Mouse (Mus musculus) neutrophil, adult 83 days (primary cell): ENCODE data around the gene Gramd2. TPM values are rescaled to one million over a fixed set of nuclear protein-coding genes. Genes with fewer than 3 reads are reported as not detected.

Experiments
- total RNA-seq, 2 experiments: library from RNA; stranded (reverse); gene quantifications; one replicate each; pipeline ENCODE4 v1.2.4; 2023

Gene Gramd2
- total RNA-seq, result 1 to 10 TPM; 4.8 to 6.6 TPM

DNA sequence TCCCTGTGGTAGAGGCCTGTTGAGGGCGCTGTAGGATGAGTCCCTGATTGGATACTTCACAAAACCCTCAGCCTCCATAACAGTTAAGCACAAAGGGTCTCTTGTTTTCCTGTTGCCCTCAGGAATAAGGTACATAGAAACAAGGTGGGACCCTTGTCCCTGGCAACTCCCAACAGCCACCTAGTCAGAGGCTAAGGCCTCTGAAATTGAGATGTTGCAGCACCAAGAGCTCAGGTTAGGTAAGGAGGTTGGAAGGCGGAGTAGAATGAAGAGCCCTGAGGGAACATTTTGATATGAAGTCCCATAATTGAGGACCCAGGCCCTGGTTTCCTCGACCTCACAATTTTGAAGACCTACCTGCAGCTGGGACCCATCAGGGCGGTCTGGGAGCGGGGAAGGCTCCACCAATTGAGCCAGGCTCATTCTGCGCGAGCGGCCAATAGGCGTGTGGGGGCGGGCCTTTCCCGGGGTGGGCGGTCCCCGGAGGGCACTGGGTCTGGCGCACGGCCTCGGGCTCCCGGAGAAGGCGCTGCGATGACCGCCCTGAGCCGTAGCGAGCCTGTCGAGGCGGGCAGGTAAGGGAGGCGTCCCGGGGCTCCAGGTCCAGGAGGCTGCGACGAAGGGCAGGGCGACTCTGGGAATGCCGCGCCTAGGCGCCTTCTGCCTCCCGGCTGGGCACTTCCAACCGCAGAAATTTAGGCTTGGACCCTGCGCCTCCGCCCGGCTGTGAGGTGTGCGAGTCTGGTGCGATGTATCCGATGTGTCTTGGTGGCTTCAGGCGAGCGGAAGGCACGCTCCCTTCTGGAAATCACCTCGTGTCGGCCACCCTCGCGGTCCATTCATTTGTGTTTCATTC is at the start of gene Gramd2:
TSS of gene Gramd2 (plus strand) at position 467 of the 856 bp plus-strand sequence.

DNA sequence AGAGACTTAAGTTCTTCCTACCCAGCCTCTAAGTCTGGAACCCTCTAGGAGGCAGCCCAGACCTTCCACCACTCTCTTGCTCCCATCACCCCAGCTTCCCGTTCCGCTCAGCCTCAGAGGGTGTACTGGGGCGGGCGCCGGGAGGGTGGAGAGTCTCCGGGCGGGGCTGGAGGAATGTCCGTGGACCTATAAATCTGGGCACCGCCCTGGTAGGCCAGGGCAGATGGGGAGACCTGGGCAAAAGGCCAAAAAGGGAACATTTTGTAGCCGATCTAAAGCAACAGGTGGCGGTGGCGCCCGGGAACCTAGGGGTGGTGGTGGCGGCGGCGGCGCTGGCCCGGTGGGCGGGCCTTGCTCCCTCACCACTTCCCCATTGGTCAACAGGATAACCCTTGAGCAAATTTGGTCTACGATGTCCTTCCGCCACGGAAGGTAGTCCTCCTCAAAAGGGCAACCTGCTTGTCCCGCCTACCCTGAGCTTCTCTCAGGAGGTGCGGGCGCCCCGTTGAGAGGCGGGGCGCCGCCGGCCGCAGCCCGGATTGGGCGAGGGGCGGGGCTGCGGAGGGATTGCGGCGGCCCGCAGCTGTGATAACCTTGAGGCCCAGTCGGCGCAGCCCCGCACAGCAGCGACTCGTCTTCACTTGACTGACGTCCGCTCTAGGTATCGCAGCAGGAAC is 23.8 kb upstream of the Gramd2 start, which contains the start of gene Pkm:
TSS of gene Pkm (plus strand) at position 411 of the 677 bp plus-strand sequence.

DNA sequence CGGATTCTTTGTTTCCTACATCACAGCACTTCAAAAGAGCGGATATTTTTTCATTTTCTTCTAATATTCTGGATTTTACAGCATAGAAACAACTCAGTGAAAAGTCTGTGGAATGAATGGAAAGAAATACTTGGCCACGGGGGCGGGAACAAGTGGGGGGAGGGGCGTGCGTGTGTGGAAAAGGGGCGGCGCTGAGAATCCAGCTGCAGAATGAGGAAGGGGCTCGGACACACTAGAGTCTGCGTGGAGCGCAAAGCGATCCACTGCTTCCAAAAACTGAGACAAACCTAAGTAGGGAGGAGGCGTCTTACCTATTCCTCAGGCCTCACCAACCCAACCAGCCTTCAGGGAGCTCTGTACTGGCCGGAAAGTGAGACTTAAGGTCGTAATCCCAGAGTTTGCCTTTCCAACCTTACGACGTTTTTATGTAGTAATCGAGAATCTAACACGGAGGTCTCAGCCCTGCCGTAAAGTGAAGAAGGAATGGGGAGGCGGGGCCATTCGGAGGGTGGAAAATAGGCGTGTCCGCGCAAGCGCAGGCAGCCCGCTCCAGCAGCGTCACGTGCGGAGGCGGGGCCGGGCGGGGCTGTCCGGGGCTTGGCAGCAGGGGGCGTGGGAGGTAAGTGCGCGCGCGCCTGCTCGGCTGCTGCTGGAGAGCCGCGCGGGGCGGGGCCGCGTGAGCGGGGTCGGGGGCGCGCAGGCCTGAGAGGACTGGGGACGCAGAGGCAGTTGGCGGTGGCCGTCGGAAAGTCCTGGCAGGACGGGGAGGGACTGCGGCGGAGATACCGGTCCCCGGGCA is 70.5 kb downstream of the Gramd2 start, which contains the start of the genes Senp8 and Myo9a:
TSS of gene Senp8 (minus strand) at position 444 of the 799 bp plus-strand sequence.
TSS of gene Myo9a (plus strand) at position 630 of the 799 bp plus-strand sequence.

Other genes starting within 250 kb of the Gramd2 start
- gene Arih1, start 193.5 kb upstream of the Gramd2 start, total RNA-seq, result 100 to 1,000 TPM; 111 to 117 TPM
- 100 to 1,000 TPM; 135 to 145 TPM for gene Hexa, start 140.6 kb upstream of the Gramd2 start, total RNA-seq
- gene Tmem202, start 140.3 kb upstream of the Gramd2 start, total RNA-seq, result 1 to 10 TPM; 6.1 to 7.3 TPM
- gene Celf6, start 102.2 kb upstream of the Gramd2 start, total RNA-seq, result under 1 TPM in 1 of 2 experiments, not detected in 1; 0.13 TPM
- gene Parp6, start 62.9 kb upstream of the Gramd2 start, total RNA-seq, result 10 to 100 TPM; 26.5 to 30.5 TPM
- gene Pkm, start 23.8 kb upstream of the Gramd2 start, total RNA-seq, result 1,000 to 10,000 TPM; 1,039 to 1,064 TPM
- gene Senp8, start 70.6 kb downstream of the Gramd2 start, total RNA-seq, result 1 to 10 TPM; 2.5 to 3.2 TPM
- gene Myo9a, start 70.8 kb downstream of the Gramd2 start, total RNA-seq, result 10 to 100 TPM; 15.0 to 17.8 TPM